Mouse (Mus musculus) splenic B cell, adult 2 months (primary cell): ENCODE data around the gene Zfp618.

Source experiments
- DNase-seq: peaks from one replicate; pipeline ENCODE4 v3.0.0-alpha.2; 2011; ENCODE audit warnings: low read depth, low spot score
- H3K27me3 ChIP-seq: 2 replicates; pipeline ENCODE4 v1.6.1; 2012; ENCODE audit warnings: mild to moderate bottlenecking, low read length, moderate library complexity, mixed read lengths; ENCODE audit not compliant: control insufficient read depth, poor library complexity, insufficient read depth, severe bottlenecking
- H3K36me3 ChIP-seq: 2 replicates; pipeline ENCODE4 v1.6.1; 2012; ENCODE audit warnings: mild to moderate bottlenecking, low read length, moderate library complexity, mixed read lengths; ENCODE audit not compliant: control insufficient read depth, poor library complexity, insufficient read depth, severe bottlenecking

Gene Zfp618

GRCm38 (mm10) chr4:63006198-63007155, 41.1 kb downstream of the Zfp618 start:
- Histone ChIP-seq H3K36me3 (no peaks in the 10 kb centered on the region), H3K27me3 (no peaks in the 10 kb centered on the region)
- DNase-seq: no peak

GRCm38 (mm10) chr4:63008206-63008605, 42.8 kb downstream of the Zfp618 start:
- Histone ChIP-seq H3K36me3 (no peaks in the 10 kb centered on the region), H3K27me3 (no peaks in the 10 kb centered on the region)
- DNase-seq: no peak

GRCm38 (mm10) chr4:63008822-63009221, 43.4 kb downstream of the Zfp618 start:
- H3K27me3 ChIP-seq: no peaks in the 10 kb centered on the region
- no peak for DNase-seq
- no peaks in the 10 kb centered on the region for H3K36me3 ChIP-seq

- Histone ChIP-seq H3K27me3 (no peaks in the 10 kb centered on the region), H3K36me3 (no peaks in the 10 kb centered on the region)
- no peak for DNase-seq
Measured at GRCm38 (mm10) chr4:63009821-63010220, 44.4 kb downstream of the Zfp618 start.

GRCm38 (mm10) chr4:63010226-63010625, 44.9 kb downstream of the Zfp618 start:
- Histone ChIP-seq H3K36me3 (no peaks in the 10 kb centered on the region), H3K27me3 (no peaks in the 10 kb centered on the region)
- no peak for DNase-seq

GRCm38 (mm10) chr4:63018616-63019015, 53.2 kb downstream of the Zfp618 start:
- DNase-seq: no peak
- Histone ChIP-seq H3K27me3 (no peaks in the 10 kb centered on the region), H3K36me3 (no peaks in the 10 kb centered on the region)

- DNase-seq: no peak
- H3K27me3 ChIP-seq: no peaks in the 10 kb centered on the region
- H3K36me3 ChIP-seq: no peaks in the 10 kb centered on the region
Measured at GRCm38 (mm10) chr4:63019428-63019858, 54.1 kb downstream of the Zfp618 start.

GRCm38 (mm10) chr4:63021034-63021700, 55.8 kb downstream of the Zfp618 start:
- H3K36me3 ChIP-seq: no peaks in the 10 kb centered on the region
- no peak for DNase-seq
- no peaks in the 10 kb centered on the region for H3K27me3 ChIP-seq

- no peak for DNase-seq
- Histone ChIP-seq H3K36me3 (no peaks in the 10 kb centered on the region), H3K27me3 (no peaks in the 10 kb centered on the region)
Measured at GRCm38 (mm10) chr4:63023465-63023864, 58.1 kb downstream of the Zfp618 start.

- no peak for DNase-seq
Measured at GRCm38 (mm10) chr4:63024098-63024497, 58.7 kb downstream of the Zfp618 start.

GRCm38 (mm10) chr4:63024734-63025256, 59.4 kb downstream of the Zfp618 start:
- H3K36me3 ChIP-seq: no peaks in the 10 kb centered on the region
- DNase-seq: no peak
- no peaks in the 10 kb centered on the region for H3K27me3 ChIP-seq

More at GRCm38 (mm10) chr4:63024098-63024497, 58.7 kb downstream of the Zfp618 start:
- no peaks in the 10 kb centered on the region for H3K36me3 ChIP-seq
- no peaks in the 10 kb centered on the region for H3K27me3 ChIP-seq

- no peak for DNase-seq
- no peaks in the 10 kb centered on the region for H3K27me3 ChIP-seq
- no peaks in the 10 kb centered on the region for H3K36me3 ChIP-seq
Measured at GRCm38 (mm10) chr4:63025306-63025705, 59.9 kb downstream of the Zfp618 start.

GRCm38 (mm10) chr4:63026286-63026685, 60.9 kb downstream of the Zfp618 start:
- Histone ChIP-seq H3K27me3 (no peaks in the 10 kb centered on the region), H3K36me3 (no peaks in the 10 kb centered on the region)
- DNase-seq: no peak

- no peak for DNase-seq
- no peaks in the 10 kb centered on the region for H3K27me3 ChIP-seq
- no peaks in the 10 kb centered on the region for H3K36me3 ChIP-seq
Measured at GRCm38 (mm10) chr4:63027451-63027850, 62.1 kb downstream of the Zfp618 start.

- Histone ChIP-seq H3K27me3 (no peaks in the 10 kb centered on the region), H3K36me3 (no peaks in the 10 kb centered on the region)
- DNase-seq: no peak
Measured at GRCm38 (mm10) chr4:63030157-63030556, 64.8 kb downstream of the Zfp618 start.
